Mouse (Mus musculus): ENCODE results near the gene Pax1. TPM values are rescaled to one million over a fixed set of nuclear protein-coding genes. Genes with fewer than 3 reads are reported as not detected.

Pax1 gene
- polyA plus RNA-seq, 1 experiment from 2014 or later = not detected

GRCm38 (mm10) chr2:147360856-147361255, 869 bp upstream of the Pax1 start:
- Histone ChIP-seq H3K4me3 (ENCODE audit: low read depth, low read length) (no peak overlapping the region), H3K9ac (replicated peaks; ENCODE audit: low read depth, low read length) (no peak overlapping the region), H3K36me3 (ENCODE audit: control insufficient read depth, insufficient read depth, low read length) (no peaks in the 10 kb centered on the region), H3K4me1 (ENCODE audit: control insufficient read depth, insufficient read depth, low read length) (peaks cover 3% of the 10 kb centered on the region; the same call in 1 of the 2 replicates), H3K9me3 (ENCODE audit: control insufficient read depth, low read depth, low read length) (no peaks in the 10 kb centered on the region), H3K27ac (ENCODE audit: low read length) (no peak overlapping the region), H3K27me3 (ENCODE audit: control insufficient read depth, insufficient read depth, low read length) (peaks cover 76% of the 10 kb centered on the region), H3K4me2 (replicated peaks; ENCODE audit: low read depth, low read length) (no peak overlapping the region)
- 2% methylated on average over 5 of the region's 5 CpGs for WGBS
- ATAC-seq (ENCODE audit: insufficient number of reproducible peaks, insufficient read depth, low FRiP score, low read depth) = no peak

- Histone ChIP-seq H3K27me3 (ENCODE audit: control insufficient read depth, insufficient read depth, low read length) (peaks cover 86% of the 10 kb centered on the region), H3K27ac (ENCODE audit: low read length) (no peak overlapping the region), H3K9ac (replicated peaks; ENCODE audit: low read depth, low read length) (no peak overlapping the region), H3K4me1 (ENCODE audit: control insufficient read depth, insufficient read depth, low read length) (peaks cover 3% of the 10 kb centered on the region; the same call in 1 of the 2 replicates), H3K9me3 (ENCODE audit: control insufficient read depth, low read depth, low read length) (no peaks in the 10 kb centered on the region), H3K36me3 (ENCODE audit: control insufficient read depth, insufficient read depth, low read length) (no peaks in the 10 kb centered on the region), H3K4me2 (replicated peaks; ENCODE audit: low read depth, low read length) (no peak overlapping the region), H3K4me3 (ENCODE audit: low read depth, low read length) (no peak overlapping the region)
- 1% methylated on average over 18 of the region's 18 CpGs for WGBS
- ATAC-seq (ENCODE audit: insufficient number of reproducible peaks, insufficient read depth, low FRiP score, low read depth) = peak; percentile 60; the same call in 1 of the 2 replicates
Measured at GRCm38 (mm10) chr2:147362316-147362715, 591 bp downstream of the Pax1 start.

DNA sequence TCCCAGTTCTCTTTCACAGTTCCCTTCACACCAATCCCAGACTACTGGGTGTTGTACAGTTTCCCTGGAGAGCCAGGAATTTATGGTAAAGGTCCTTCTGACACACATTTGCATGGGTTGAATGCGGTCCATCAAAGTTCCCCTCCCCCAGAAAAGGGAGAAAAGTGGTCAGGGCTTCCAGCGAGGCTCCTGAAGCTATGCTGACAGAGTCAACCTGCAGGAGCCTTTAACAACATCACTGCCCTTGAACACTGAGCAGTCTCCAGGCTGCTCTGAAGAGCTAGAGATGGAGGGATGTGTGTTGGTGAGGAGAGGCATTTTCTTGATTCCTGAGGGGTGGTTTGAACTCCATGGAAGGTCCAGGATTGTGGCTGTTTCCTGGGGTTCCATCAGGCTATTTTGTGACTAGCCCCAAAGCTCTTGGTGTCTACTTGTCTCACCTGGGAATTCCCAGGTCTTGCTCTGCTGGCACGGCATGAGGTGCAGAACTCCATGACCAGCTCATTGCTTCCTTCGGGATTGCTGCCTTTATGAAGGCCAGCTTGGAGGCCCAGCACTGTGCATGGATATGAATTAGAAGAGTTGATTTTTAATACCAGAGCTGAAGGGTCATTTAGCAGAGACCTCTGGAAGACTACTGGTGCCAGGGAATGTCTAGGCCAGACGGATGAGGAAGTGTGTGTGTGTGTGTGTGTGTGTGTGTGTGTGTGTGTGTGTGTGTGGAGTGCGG, 1.8 kb downstream of the Pax1 start:
- ATAC-seq (ENCODE audit: insufficient number of reproducible peaks, insufficient read depth, low FRiP score, low read depth) = no peak
- H3K27me3 ChIP-seq (ENCODE audit: control insufficient read depth, insufficient read depth, low read length) = peaks cover 87% of the 10 kb centered on the region
- no peak overlapping the region for H3K4me2 ChIP-seq (replicated peaks; ENCODE audit: low read depth, low read length)

DNA sequence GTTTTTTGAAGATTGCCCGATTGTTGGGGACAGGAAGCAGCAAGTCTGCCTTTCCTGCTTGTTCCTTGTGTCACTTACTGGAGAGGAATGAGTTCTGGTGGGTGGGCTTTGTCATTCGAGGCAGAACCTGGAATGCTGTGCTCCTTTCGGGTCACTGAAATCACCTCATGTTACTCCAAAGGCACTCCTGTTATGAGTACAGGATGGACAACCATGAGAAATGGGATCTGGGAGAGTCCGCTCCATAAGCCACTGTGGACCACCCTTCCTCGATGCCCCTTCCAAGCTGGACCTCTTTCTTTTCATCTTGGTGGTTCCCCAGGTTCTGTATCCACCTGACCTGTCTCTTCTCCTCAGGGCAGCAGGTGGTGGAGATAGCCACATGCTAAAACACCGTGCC, 2.5 kb downstream of the Pax1 start:
- H3K4me2 ChIP-seq (replicated peaks; ENCODE audit: low read depth, low read length) = no peak overlapping the region
- 10% methylated on average over 6 of the region's 6 CpGs for WGBS

More for the DNA sequence above, 1.8 kb downstream of the Pax1 start:
- peaks cover 3% of the 10 kb centered on the region; the same call in 1 of the 2 replicates for H3K4me1 ChIP-seq (ENCODE audit: control insufficient read depth, insufficient read depth, low read length)
- H3K4me3 ChIP-seq (ENCODE audit: low read depth, low read length) = no peak overlapping the region
- no peak overlapping the region for H3K9ac ChIP-seq (replicated peaks; ENCODE audit: low read depth, low read length)
- H3K9me3 ChIP-seq (ENCODE audit: control insufficient read depth, low read depth, low read length) = no peaks in the 10 kb centered on the region
- H3K27ac ChIP-seq (ENCODE audit: low read length) = no peak overlapping the region
- WGBS = 5% methylated on average over 5 of the region's 6 CpGs
- no peaks in the 10 kb centered on the region for H3K36me3 ChIP-seq (ENCODE audit: control insufficient read depth, insufficient read depth, low read length)

GRCm38 (mm10) chr2:147364982-147365907, 3.5 kb downstream of the Pax1 start:
- under 1% methylated on average over 59 of the region's 80 CpGs for WGBS
- H3K27me3 ChIP-seq (ENCODE audit: control insufficient read depth, insufficient read depth, low read length) = peaks cover 75% of the 10 kb centered on the region

More for the DNA sequence above, 2.5 kb downstream of the Pax1 start:
- no peak for ATAC-seq (ENCODE audit: insufficient number of reproducible peaks, insufficient read depth, low FRiP score, low read depth)
- Histone ChIP-seq H3K36me3 (ENCODE audit: control insufficient read depth, insufficient read depth, low read length) (no peaks in the 10 kb centered on the region), H3K27me3 (ENCODE audit: control insufficient read depth, insufficient read depth, low read length) (peaks cover 81% of the 10 kb centered on the region), H3K9ac (replicated peaks; ENCODE audit: low read depth, low read length) (no peak overlapping the region), H3K27ac (ENCODE audit: low read length) (no peak overlapping the region), H3K9me3 (ENCODE audit: control insufficient read depth, low read depth, low read length) (no peaks in the 10 kb centered on the region), H3K4me1 (ENCODE audit: control insufficient read depth, insufficient read depth, low read length) (peaks cover 3% of the 10 kb centered on the region; the same call in 1 of the 2 replicates), H3K4me3 (ENCODE audit: low read depth, low read length) (no peak overlapping the region)

DNA sequence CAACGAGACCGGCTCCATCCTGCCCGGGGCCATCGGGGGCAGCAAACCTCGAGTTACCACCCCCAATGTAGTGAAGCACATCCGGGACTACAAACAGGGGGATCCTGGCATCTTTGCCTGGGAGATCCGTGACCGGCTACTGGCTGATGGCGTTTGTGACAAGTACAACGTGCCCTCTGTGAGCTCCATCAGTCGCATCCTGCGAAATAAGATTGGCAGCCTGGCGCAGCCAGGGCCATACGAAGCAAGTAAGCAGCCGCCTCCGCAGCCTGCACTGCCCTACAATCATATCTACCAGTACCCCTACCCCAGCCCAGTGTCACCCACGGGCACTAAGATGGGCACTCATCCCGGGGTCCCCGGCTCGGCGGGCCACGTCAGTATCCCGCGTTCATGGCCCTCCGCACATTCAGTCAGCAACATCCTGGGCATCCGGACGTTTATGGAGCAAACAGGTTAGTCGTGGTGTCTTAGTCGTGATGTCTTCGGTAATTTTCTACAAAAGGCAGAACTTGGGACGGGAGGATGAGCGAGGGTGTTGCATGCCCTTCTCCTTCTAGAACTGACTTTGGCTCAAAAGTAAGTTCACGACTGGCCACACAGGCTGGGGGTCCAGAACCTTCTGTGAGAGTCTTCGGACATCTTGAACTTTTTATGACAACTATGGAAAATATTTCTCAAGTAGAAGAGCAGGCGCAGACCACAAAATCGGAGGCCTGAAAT, 4.3 kb downstream of the Pax1 start:
- peaks cover 75% of the 10 kb centered on the region for H3K27me3 ChIP-seq (ENCODE audit: control insufficient read depth, insufficient read depth, low read length)
- peaks cover 3% of the 10 kb centered on the region; the same call in 1 of the 2 replicates for H3K4me1 ChIP-seq (ENCODE audit: control insufficient read depth, insufficient read depth, low read length)
- no peak overlapping the region for H3K4me2 ChIP-seq (replicated peaks; ENCODE audit: low read depth, low read length)
- ATAC-seq (ENCODE audit: insufficient number of reproducible peaks, insufficient read depth, low FRiP score, low read depth) = no peak
- H3K9ac ChIP-seq (replicated peaks; ENCODE audit: low read depth, low read length) = no peak overlapping the region
- no peaks in the 10 kb centered on the region for H3K36me3 ChIP-seq (ENCODE audit: control insufficient read depth, insufficient read depth, low read length)
- H3K9me3 ChIP-seq (ENCODE audit: control insufficient read depth, low read depth, low read length) = no peaks in the 10 kb centered on the region
- H3K27ac ChIP-seq (ENCODE audit: low read length) = no peak overlapping the region
- 3% methylated on average over 36 of the region's 36 CpGs for WGBS
- H3K4me3 ChIP-seq (ENCODE audit: low read depth, low read length) = no peak overlapping the region

More at GRCm38 (mm10) chr2:147364982-147365907, 3.5 kb downstream of the Pax1 start:
- ATAC-seq (ENCODE audit: insufficient number of reproducible peaks, insufficient read depth, low FRiP score, low read depth) = peak; percentile 70; the same call in 1 of the 2 replicates
- H3K4me3 ChIP-seq (ENCODE audit: low read depth, low read length) = peak overlapping the region; percentile 15
- H3K4me2 ChIP-seq (replicated peaks; ENCODE audit: low read depth, low read length) = peak overlapping the region; percentile 41
- H3K9me3 ChIP-seq (ENCODE audit: control insufficient read depth, low read depth, low read length) = no peaks in the 10 kb centered on the region
- no peak overlapping the region for H3K27ac ChIP-seq (ENCODE audit: low read length)
- no peak overlapping the region for H3K9ac ChIP-seq (replicated peaks; ENCODE audit: low read depth, low read length)
- no peaks in the 10 kb centered on the region for H3K36me3 ChIP-seq (ENCODE audit: control insufficient read depth, insufficient read depth, low read length)
- H3K4me1 ChIP-seq (ENCODE audit: control insufficient read depth, insufficient read depth, low read length) = peaks cover 3% of the 10 kb centered on the region; the same call in 1 of the 2 replicates

GRCm38 (mm10) chr2:147367246-147367820, 5.6 kb downstream of the Pax1 start:
- H3K9me3 ChIP-seq (ENCODE audit: control insufficient read depth, low read depth, low read length) = no peaks in the 10 kb centered on the region
- H3K36me3 ChIP-seq (ENCODE audit: control insufficient read depth, insufficient read depth, low read length) = no peaks in the 10 kb centered on the region
- WGBS = 4% methylated on average over 12 of the region's 12 CpGs
- H3K27me3 ChIP-seq (ENCODE audit: control insufficient read depth, insufficient read depth, low read length) = peaks cover 76% of the 10 kb centered on the region
- ATAC-seq (ENCODE audit: insufficient number of reproducible peaks, insufficient read depth, low FRiP score, low read depth) = no peak
- no peak overlapping the region for H3K4me2 ChIP-seq (replicated peaks; ENCODE audit: low read depth, low read length)
- peaks cover 3% of the 10 kb centered on the region; the same call in 1 of the 2 replicates for H3K4me1 ChIP-seq (ENCODE audit: control insufficient read depth, insufficient read depth, low read length)
- H3K27ac ChIP-seq (ENCODE audit: low read length) = no peak overlapping the region
- H3K9ac ChIP-seq (replicated peaks; ENCODE audit: low read depth, low read length) = no peak overlapping the region
- H3K4me3 ChIP-seq (ENCODE audit: low read depth, low read length) = no peak overlapping the region

All from stomach, embryonic 14.5 days (tissue).